Mouse (Mus musculus): Measurements from ENCODE around the gene Ruvbl2. TPM values are rescaled to one million over a fixed set of nuclear protein-coding genes. Genes with fewer than 3 reads are reported as not detected.
"Not testable (repeated sequence)": the region's sequence is repeated elsewhere in the genome, so short reads cannot be mapped to it uniquely, and the experiment has no call there.

Gene Ruvbl2
- total RNA-seq, 2 experiments from 2014 or later, result 30.4 to 45.0 TPM

DNA sequence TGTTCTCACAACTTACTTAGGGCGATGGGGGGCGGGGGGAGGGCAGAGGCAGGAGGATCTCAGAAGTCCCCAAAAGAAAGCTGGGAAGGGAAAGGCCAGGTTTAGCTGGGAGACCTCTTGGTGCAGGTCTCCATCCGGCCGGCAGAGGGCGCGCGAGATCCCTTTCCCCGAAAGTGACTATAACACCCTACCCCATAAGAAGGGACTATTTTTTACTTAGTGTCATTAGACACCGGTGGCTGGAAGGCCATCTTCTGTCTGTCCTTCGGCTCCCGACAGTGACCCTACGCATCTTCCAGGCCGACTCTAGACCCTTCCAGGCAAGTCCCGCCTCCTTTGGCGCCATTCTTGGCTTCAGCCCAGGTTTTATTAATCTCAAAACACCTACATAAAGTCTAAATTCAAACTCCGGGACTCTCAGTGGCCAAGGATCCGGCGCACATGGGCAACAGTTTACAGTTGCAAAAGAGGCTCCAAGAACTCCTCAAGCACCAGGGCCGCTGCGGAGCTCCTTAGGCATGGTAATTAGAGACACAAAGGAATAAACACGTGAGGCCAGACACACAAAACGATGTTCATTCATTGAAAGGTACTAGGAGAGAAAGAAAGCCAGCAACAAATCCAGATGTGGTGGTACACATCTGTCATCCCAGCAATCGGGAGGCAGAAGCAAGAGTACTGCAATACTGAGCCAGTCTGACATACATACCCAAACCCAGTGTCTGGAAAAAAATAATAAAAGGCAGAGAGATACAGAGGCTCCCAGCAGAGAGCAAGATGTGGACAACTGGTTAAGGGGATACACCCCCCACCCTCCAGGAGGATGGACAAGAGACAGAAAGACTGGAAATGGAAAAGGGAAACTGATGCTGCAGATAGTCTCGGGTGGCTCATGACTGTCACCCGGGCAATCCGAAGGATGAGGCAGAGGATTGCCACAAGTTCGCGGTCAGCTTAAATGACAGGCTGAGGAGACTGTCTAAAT lies 32.5 kb downstream of the Ruvbl2 start, which contains the start of gene Kcna7:
TSS of gene Kcna7 (plus strand) at position 563 of the 985 bp plus-strand sequence.
- peak; percentile 53 to 59 for DNase-seq (ENCODE audit: low spot score in 2 of 2)

DNA sequence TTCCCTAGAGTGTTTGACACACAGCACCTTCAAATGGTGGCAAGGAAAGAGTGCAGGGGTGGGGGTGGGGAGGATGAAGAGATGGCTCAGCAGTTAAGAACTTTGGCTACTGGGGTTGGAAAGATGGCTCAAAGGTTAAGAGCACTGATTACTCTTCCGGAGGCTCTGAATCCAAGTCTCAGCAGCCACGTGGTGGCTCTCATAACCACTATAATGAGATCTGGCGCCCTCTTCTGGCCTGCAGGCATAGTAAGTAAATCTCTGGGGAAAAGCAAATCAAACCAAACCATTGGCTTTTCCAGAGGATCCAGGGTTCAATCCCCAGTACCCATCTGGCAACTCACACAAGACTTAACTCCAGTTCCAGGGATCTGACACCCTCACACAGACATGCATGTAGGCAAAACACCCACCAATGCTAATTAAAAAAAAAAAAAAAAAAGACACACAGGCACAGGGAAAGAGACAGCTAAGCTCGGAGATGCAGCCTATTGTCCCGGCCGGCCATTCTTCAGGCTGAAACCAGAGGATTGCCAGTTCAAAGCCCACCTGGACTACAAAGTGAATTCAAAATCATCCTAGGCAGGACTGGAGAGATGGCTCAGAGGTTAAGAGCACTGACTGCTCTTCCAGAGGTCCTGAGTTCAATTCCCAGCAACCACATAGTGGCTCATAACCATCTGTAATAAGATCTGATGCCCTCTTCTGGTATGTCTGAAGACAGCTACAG lies 34.2 kb downstream of the Ruvbl2 start:
- DNase-seq (ENCODE audit: low spot score in 2 of 2), result peak in 1 of 2 experiments; percentile 31

- DNase-seq (ENCODE audit: low spot score in 2 of 2), result no peak
These were observed 36.3 kb downstream of the Ruvbl2 start for GRCm38 (mm10) chr7:45401521-45402085.

- no peak for DNase-seq (ENCODE audit: low spot score in 2 of 2)
These were observed 41.1 kb downstream of the Ruvbl2 start for GRCm38 (mm10) chr7:45396787-45397186.

DNA sequence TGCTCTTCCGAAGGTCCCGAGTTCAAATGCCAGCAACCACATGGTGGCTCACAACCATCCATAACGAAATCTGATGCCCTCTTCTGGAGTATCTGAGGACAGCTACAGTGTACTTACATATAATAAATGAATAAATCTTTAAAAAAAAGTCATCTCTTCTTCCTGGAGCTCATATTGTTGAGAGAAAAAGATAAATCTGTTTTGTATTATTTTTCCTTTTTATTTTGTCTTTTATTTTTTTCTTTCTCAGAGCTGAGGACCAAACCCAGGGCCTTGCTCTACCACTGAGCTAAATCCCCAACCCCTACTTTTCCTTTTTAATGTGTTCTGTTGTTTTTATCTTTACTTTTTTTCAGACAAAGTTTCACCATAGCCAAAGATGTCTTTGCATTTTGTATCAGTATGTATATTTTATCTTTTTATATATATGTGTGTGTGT lies 41.5 kb downstream of the Ruvbl2 start:
- not testable (repeated sequence) for DNase-seq (ENCODE audit: low spot score in 2 of 2)

DNA sequence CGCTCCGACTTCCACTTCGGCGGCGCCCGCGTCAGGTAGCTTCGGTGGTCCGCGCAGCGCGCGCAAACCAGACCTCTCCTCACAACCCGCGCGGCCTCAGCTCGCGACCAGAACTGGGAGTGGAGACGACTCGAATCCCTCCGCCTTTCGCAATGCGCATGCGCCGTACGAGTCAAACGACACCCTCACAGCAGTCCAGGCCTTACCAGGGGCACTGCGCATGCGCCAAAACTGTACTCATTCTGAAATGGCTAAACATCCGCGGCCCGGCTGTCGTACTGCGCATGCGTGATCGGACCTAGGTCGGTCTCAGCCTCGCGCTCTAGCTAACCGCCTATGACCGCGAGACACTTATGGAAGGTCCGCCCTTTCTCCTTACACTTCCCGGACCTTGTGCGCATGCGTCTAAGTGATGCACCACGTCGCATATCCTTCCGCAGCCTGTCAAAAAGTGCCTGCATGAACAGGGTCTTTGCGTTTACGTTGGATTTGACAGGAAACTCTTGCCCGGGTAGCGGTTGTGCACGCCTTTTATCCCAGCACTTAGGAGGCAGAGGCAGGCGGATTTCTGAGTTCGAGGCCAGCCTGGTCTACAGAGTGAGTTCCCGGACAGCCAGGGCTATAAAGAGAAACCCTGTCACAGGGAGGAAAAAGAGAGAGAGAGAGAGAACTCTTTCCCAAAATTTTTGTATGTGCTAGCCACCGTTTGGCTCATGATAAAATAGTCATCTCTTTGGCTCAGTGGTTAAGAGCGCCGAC lies 42.1 kb downstream of the Ruvbl2 start, which contains the start of gene Snrnp70:
TSS of gene Snrnp70 (minus strand) at position 165 of the 759 bp plus-strand sequence.
- peak; percentile 100 for DNase-seq (ENCODE audit: low spot score in 2 of 2)

- DNase-seq (ENCODE audit: low spot score in 2 of 2), result no peak
These were observed 42.8 kb downstream of the Ruvbl2 start for GRCm38 (mm10) chr7:45395129-45395541.

DNA sequence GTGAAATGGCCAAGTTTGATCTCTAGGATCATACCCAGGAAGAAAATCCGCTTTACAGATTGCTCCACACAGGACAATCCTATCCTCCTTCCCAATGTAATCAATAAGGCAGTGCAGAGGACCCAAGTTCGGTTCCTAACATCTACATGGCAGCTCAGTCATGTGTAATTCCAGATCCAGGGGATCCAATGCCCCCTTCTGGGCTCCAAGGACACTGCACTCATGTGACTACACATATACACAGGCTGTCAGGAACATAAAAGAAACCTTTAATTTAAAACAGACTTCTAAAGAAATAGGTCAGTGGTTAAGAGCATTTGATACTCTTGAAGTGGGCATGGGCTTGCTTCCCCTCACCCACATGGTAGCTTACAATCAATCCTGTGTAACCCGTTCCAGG lies 51.8 kb downstream of the Ruvbl2 start:
- DNase-seq (ENCODE audit: low spot score in 2 of 2), result no peak

DNA sequence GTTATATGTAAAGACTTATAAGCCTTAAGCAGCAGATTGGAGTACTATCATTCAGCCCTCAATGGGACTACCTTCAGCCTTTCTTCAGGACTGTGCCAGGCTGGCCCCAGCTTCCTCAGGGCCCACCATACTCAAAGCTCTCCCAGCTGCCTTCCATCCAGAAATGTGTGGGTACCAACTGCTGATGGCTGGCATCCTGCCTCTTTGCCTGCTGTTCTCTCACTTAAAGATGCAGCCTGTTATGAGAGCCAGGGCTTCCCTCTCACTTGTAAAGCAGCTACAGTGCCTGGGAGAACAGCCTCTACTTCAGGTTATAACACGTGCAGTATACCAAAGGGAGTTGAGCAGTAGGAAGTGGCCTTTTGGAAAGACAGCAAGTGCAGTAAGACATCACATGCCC lies 61.8 kb downstream of the Ruvbl2 start:
- peak in 1 of 2 experiments; percentile 45 for DNase-seq (ENCODE audit: low spot score in 2 of 2)

- DNase-seq (ENCODE audit: low spot score in 2 of 2), result no peak
These were observed 63.3 kb downstream of the Ruvbl2 start for GRCm38 (mm10) chr7:45374620-45375019.

DNA sequence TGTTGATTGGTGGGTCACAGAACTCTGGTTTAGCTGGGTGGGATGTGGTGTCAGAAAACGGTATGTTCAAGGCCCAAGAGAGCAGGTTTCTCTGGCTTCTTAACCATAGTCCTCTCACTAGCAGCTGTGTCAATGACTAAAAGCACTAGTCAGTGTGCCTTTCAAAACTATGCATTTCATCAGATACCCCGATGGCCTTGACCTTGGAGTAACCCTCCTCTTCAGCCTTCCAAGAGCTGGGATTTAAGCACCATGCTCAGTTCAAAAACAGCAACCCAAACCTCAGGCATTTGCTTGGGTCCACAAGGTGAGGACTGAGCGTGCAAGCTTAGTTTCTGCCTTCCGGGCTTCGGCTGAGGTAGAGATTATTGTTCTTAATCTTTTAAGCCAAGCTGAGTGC lies 65.5 kb downstream of the Ruvbl2 start:
- no peak for DNase-seq (ENCODE audit: low spot score in 2 of 2)

Small RNAs within 50 kb of the gene (microRNA-seq; reads per million reads assigned to microRNA genes)
- gene Gm22133, result 0 reads per million in 2 experiments

Other genes starting within 250 kb of the Ruvbl2 start
- 1 to 10 TPM; 2.0 to 2.7 TPM for gene Ccdc155, start 233.2 kb downstream of the Ruvbl2 start, total RNA-seq (2021)
- gene Dkkl1, start 225.9 kb downstream of the Ruvbl2 start, total RNA-seq (2021), result 1 to 10 TPM; 2.6 to 3.3 TPM
- 10 to 100 TPM in 1 of 2 experiments, 1 to 10 TPM in 1; 6.9 to 11.5 TPM for gene Tead2, start 222.3 kb downstream of the Ruvbl2 start, total RNA-seq (2021)
- gene Cd37, start 199.0 kb downstream of the Ruvbl2 start, total RNA-seq (2021), result 1 to 10 TPM; 4.0 TPM
- gene Slc6a16, start 197.0 kb downstream of the Ruvbl2 start, total RNA-seq (2021), result 1 to 10 TPM; 1.4 to 2.3 TPM
- not detected for gene Slc6a21, start 160.6 kb downstream of the Ruvbl2 start, total RNA-seq (2021)
- 10 to 100 TPM; 14.8 to 15.5 TPM for gene Trpm4, start 104.3 kb downstream of the Ruvbl2 start, total RNA-seq (2021)
- under 1 TPM; 0.50 to 0.69 TPM for gene Hrc, start 102.8 kb downstream of the Ruvbl2 start, total RNA-seq (2021)
- 100 to 1,000 TPM; 133 TPM for gene Ppfia3, start 71.1 kb downstream of the Ruvbl2 start, total RNA-seq (2021)
- 100 to 1,000 TPM; 148 to 157 TPM for gene Lin7b, start 67.5 kb downstream of the Ruvbl2 start, total RNA-seq (2021)
- gene Snrnp70, start 42.4 kb downstream of the Ruvbl2 start, total RNA-seq (2021), result 100 to 1,000 TPM; 386 to 456 TPM
- not detected for gene Kcna7, start 32.4 kb downstream of the Ruvbl2 start, total RNA-seq (2021)
- under 1 TPM in 1 of 2 experiments, not detected in 1; 0.31 TPM for gene Ntf5, start 24.4 kb downstream of the Ruvbl2 start, total RNA-seq (2021)
- under 1 TPM in 1 of 2 experiments, not detected in 1; 0.69 TPM for gene Lhb, start 17.3 kb downstream of the Ruvbl2 start, total RNA-seq (2021)
- 10 to 100 TPM; 17.7 to 18.7 TPM for gene Gys1, start 3.3 kb downstream of the Ruvbl2 start, total RNA-seq (2021)
- 100 to 1,000 TPM; 300 to 331 TPM for gene Ftl1, start 21.8 kb upstream of the Ruvbl2 start, total RNA-seq (2021)
- gene Bax, start 28.8 kb upstream of the Ruvbl2 start, total RNA-seq (2021), result 10 to 100 TPM; 90.2 to 90.6 TPM
- not detected for gene Tulp2, start 43.8 kb upstream of the Ruvbl2 start, total RNA-seq (2021)
- under 1 TPM; 0.57 to 0.62 TPM for gene Gm45808, start 48.7 kb upstream of the Ruvbl2 start, total RNA-seq (2021)
- 1 to 10 TPM; 2.8 TPM for gene Dhdh, start 50.7 kb upstream of the Ruvbl2 start, total RNA-seq (2021)
- gene Nucb1, start 72.3 kb upstream of the Ruvbl2 start, total RNA-seq (2021), result 100 to 1,000 TPM in 1 of 2 experiments, 10 to 100 TPM in 1; 97.1 to 109 TPM
- gene Ppp1r15a, start 88.2 kb upstream of the Ruvbl2 start, total RNA-seq (2021), result 10 to 100 TPM; 27.8 to 29.5 TPM
- gene Plekha4, start 88.2 kb upstream of the Ruvbl2 start, total RNA-seq (2021), result 1 to 10 TPM in 1 of 2 experiments, under 1 TPM in 1; 0.83 to 1.5 TPM
- gene Hsd17b14, start 116.8 kb upstream of the Ruvbl2 start, total RNA-seq (2021), result not detected
- 10 to 100 TPM; 21.4 to 27.2 TPM for gene Bcat2, start 132.1 kb upstream of the Ruvbl2 start, total RNA-seq (2021)
- not detected for gene Fgf21, start 177.4 kb upstream of the Ruvbl2 start, total RNA-seq (2021)
- gene Fut1, start 179.2 kb upstream of the Ruvbl2 start, total RNA-seq (2021), result not detected
- under 1 TPM in 1 of 2 experiments, not detected in 1; 0.23 TPM for gene Izumo1, start 183.7 kb upstream of the Ruvbl2 start, total RNA-seq (2021)
- 10 to 100 TPM in 1 of 2 experiments, 1 to 10 TPM in 1; 9.3 to 10.3 TPM for gene Rasip1, start 189.4 kb upstream of the Ruvbl2 start, total RNA-seq (2021)
- 1 to 10 TPM; 1.7 to 1.8 TPM for gene Mamstr, start 201.9 kb upstream of the Ruvbl2 start, total RNA-seq (2021)
- gene Fut2, start 228.3 kb upstream of the Ruvbl2 start, total RNA-seq (2021), result under 1 TPM; 0.30 to 0.67 TPM
- under 1 TPM; 0.67 to 0.94 TPM for gene Ntn5, start 245.9 kb upstream of the Ruvbl2 start, total RNA-seq (2021)

All from layer of hippocampus, postnatal 14 days (tissue).